Mouse (Mus musculus) left cerebral cortex, postnatal 36 days (tissue): ENCODE measurements at regions not wholly inside any gene's neighbourhood (a gene's known extent, or its start where the extent isn't known, plus 50 kb on each side); places are given as distances from the start of the nearest gene placed in this dataset.
A peak's percentile ranks its signal among the peaks of the same experiment; 100 is the strongest.

Experiments used
- DNase-seq, 2 experiments: peaks; one replicate each; pipeline ENCODE4 v3.0.0; 2021 to 2022; ENCODE audit warnings: low spot score in 2 of 2, mixed read lengths in 1 of 2
- intact Hi-C: fragments of 180-260 bp; cut with DNase I; formaldehyde crosslinking; loops from one replicate; pipeline ENCODE4 v1.15.1; 2025

DNA sequence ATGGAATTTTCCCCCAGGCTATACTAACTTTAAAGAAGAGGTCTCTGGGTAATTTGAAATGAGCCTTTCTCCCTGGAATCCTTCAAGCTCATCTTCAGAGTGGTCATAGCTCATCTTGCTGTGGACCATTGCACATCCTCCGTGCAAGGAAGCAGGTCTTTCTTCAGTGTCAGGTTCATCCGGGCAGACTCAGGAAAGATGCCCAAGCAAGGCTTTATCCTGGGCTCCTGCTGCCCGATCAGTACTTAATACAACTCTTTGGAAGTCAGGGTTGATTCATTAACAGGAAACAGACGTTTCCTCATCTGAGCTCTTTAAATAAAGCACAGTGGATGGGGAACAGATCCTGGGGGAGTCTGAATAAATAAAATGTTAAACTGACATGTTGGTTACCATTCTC, 188.1 kb downstream of the Cbln1 start:
- DNase-seq: no peak
- intact Hi-C loops: no loop called here

GRCm38 (mm10) chr8:87282511-87282910, 189.9 kb downstream of the Cbln1 start:
- intact Hi-C loops: no loop called here

GRCm38 (mm10) chr8:87273328-87273727, 199.1 kb downstream of the Cbln1 start:
- intact Hi-C loops: no loop called here
- DNase-seq: no peak

More at GRCm38 (mm10) chr8:87282511-87282910, 189.9 kb downstream of the Cbln1 start:
- no peak for DNase-seq

- intact Hi-C loops: no loop called here
- no peak for DNase-seq
Observed at GRCm38 (mm10) chr8:87270525-87271187, 201.8 kb downstream of the Cbln1 start.

DNA sequence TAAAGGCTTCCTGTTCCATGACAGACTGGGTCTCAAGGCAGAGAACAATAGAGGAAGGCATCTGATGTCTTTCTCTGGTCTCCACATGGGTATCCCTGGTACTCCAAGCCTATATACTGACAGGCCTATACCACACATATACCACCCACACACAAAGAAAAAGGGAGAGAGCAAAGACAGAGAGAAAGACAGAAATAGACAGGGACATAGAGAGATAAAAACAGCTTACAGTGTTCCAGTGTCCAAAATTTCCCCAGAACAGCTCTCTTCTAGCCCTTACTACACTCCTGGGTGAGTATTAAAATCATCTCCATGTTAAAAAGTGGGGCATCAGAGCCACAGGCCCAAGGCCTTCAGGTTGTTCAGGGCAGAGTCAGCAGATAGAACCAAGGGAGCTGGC, 204.2 kb downstream of the Cbln1 start:
- DNase-seq: no peak
- intact Hi-C loops: no loop called here

DNA sequence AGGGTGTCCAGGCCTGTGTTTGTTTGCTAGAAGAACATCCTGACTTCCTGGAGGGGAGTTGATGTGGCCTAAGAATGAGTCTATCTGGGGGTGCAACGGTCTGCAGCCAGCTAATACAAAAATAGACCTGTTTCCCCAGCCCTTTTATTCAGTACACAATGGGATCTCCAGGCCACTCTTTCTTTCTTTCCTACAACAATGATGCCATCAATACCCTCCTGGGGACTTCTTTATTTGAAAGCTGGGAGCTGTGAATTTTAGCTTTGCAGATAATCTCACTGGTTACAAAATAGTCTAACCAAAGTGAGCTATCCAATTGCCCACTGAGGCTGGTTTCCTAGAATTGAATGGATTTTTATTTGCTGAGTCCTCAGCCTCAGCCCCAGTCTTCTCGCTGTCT, 207.4 kb downstream of the Cbln1 start:
- intact Hi-C loops: no loop called here
- DNase-seq: no peak

DNA sequence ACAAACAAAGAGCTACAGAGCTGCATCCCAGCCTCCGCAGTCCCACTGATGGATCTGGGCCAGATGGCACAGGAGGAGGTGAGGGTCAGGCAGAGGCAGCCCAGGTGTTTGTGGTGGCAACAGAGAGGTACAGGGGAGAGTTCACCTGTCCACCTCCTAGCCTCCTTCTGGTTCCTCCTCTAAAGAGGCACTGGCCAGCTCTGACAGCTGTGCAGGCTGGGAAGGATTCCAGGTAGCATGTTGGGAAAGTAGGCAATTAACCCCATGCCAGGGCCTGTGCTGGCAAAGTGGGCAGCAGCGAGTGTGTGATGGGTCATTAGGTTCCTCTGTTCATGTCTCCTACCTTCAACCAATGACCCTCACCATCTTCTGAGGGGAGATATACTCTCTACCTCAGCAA, 212.1 kb downstream of the Cbln1 start:
- intact Hi-C loops: no loop called here
- no peak for DNase-seq

GRCm38 (mm10) chr8:87242681-87243080, 229.7 kb downstream of the Cbln1 start:
- DNase-seq: peak in 1 of 2 experiments; percentile 10
- intact Hi-C loops: no loop called here

- intact Hi-C loops: no loop called here
- DNase-seq: no peak
Observed at GRCm38 (mm10) chr8:87237181-87237580, 235.2 kb downstream of the Cbln1 start.

GRCm38 (mm10) chr8:87236438-87236837, 236.0 kb downstream of the Cbln1 start:
- intact Hi-C loops: no loop called here
- no peak for DNase-seq

DNA sequence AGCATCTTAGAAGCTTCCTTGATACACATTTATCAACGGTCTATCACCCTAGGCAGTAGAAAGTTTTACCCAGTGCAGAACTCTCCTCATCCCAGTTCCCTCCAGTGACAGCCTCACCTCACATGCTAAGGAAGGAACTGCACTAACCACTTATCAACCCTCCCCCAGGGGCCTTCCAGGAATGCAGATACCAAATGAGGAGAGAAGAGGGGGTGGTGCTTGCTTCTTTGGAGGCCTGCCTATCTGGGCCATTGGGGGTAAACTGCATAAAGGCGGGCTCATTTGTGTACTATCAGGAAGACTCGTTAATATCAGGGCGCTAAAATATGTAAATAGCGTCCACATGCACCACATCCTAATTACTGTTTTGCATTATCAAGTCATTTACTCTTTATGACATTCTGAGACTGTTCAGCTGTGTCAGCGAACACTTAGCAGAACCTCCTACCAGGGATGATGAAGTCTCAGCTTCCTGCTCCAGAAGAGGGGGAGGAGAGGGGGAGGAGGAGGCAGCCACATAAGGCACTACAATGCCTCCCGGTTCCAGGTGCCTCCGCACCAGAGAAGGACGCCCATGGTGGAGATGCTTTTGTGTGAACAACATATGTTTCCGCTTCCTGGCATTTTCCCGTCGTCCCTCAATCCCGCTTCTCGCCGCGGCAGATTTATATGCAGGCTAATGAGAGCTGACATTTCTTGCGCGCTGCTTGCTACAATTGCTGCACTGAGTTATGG, 236.9 kb downstream of the Cbln1 start:
- peak; percentile 42 to 58 for DNase-seq
- intact Hi-C loops: no loop called here

DNA sequence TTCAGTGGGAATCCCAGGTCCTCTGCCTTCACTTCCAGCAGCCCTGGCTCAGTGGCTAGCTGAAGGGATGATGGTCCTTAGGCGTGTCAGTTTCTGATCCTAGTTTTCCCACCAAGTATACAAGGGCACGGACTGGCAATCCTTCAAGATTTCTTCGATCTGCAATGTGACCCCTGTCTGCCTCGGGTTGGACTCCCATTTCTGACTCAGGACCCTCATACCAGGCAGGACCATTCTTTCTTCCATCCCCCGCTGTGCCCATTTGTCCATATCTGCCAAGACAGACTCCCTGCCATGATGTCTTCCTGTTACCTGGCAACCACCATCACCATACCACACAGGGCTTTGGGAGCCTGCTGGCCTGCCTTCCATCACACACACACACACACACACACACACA, 238.1 kb downstream of the Cbln1 start:
- no peak for DNase-seq
- intact Hi-C loops: no loop called here

DNA sequence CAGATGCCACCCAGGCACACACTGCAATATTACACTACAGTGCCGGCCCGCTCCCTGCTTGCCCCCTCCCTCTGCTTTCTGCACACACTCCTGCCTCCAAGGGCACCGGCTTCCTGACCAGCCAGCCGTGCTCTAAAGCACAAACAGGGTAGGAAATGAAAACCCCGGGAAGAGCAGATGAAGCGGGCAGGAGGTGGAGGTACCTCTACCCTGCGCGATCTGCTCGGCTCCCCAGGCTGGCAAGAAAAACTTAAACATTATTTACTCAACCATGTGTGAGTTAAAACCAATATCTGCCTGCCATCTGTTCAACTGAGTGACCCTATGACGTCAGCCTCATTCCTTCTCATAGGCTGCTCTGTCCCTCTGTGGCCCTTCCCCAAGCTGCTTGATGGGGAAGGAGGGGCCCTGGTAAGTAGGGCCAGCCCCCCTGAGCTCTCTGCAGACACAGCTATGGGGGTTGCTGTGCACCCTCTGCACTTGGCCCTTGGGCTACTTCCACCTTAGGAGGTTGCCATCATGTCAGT, 238.5 kb downstream of the Cbln1 start:
- DNase-seq: no peak
- intact Hi-C loops: no loop called here

- intact Hi-C loops: no loop called here
- DNase-seq: no peak
Observed at GRCm38 (mm10) chr8:87231762-87232161, 240.6 kb downstream of the Cbln1 start.

- no peak for DNase-seq
- intact Hi-C loops: no loop called here
Observed at GRCm38 (mm10) chr8:87230096-87230495, 242.3 kb downstream of the Cbln1 start.

GRCm38 (mm10) chr8:87229182-87229581, 243.2 kb downstream of the Cbln1 start:
- DNase-seq: no peak
- intact Hi-C loops: no loop called here

DNA sequence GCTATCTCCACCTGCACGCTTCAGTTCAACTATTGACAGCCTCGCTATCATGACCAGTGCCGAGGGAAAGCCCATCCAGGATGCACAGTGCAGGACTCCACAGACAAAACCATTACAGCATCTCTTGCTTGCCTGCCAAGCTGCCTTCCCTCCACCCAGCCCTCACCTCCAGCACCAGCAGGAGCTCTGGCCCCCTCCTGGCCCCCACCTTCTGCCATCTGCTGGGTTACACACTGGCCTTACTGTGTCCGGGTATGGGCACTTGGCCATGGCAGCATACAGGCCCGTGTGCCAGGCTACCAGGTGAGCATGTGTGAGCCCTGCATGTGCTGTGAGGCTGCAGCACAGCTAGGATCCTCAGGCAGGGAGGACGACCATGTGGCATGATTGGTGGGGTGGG, 243.6 kb downstream of the Cbln1 start:
- intact Hi-C loops: no loop called here
- DNase-seq: no peak

DNA sequence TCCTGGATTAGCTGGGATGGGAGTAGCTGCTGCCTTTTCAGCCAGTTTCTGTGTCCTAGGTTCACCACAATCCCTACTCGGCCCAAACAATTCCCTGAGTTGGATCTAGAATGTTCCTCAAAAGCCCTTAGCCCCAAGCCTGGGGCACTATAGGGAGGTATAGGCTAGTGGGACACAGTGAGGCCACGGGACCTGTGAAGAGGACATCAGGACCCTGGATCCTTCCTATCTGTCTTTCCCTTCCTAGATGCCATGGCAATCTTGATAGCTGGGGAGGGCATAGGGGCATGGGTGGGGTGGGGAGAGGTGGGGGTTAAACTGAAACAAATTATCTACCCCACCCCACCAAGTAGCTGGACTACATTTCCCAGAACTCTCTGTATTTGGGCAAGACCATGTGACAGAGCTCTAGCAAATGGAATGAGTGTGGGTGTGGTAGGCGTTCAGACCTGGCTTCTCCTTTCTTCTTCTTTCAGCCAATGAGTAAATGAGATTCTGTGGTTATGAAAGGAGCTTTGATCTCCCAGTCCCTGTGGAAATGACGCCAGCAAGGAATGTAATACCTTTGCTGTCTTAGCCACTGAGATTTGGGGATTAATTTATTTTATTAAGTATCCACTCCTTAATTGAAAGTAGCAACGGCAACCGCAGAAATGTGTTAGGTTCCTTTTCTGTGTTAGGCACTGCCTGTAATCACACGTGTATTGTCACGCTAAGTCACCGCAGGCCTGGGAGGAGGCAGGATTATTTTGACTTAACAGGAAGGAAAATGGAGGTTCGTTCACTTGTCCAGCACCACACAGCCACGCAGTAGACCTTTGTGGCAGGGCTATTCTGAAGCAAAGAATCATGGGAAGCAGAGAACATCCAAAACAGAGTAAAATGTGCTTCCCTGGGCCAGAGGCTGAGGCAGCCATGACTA, 246.6 kb downstream of the Cbln1 start:
- intact Hi-C loops: no loop called here
- DNase-seq: no peak

DNA sequence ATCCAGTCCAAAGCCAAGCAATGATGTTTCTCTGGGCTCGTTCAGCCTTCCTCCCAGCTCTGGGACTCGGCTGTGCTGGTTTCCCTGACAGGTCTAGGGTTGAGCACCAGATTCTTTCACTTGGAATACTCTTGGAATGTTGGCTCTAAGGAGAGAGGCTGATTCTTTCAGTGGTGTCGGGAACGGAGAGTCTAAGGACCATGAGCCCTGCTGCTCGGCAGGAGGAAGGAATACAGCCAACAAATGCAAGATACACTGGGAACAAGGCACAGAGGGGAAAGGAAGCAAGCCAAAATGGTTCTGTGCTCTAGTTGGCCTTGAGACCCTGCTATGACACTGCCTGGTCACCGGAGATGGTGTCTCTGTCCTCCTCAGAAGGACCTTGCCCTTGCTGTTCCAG, 251.8 kb downstream of the Cbln1 start:
- DNase-seq: no peak

DNA sequence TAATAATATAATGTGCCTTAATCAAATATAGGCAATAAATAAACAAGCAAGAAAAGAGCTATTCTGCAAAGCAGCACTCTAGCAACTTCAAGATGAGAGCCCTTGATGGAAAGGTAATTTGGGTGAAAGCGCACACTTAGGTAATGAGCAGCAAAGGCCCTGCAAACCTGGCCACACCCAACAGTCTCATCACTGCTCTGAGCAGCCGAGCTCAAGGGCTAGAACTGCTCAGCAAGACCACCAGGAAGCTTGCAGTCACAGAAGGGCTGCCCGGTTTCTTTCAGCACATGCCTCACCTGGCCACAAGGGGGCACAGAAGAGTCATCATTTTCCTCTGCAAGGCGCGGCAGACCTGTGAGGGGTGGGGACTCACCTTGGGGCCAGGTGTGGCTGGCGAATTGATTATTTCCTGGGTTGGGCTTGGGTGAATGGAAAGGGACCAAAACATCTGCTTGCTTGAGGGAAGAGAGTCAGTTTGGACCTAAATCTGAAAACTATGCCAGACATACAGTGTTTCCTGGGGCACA, 253.4 kb downstream of the Cbln1 start:
- intact Hi-C loops: loop anchor here (10.0 kb wide), 1 partner anchor 316 kb away; no protein-coding TSS in a partner anchor
- peak in 1 of 2 experiments; percentile 20 for DNase-seq

More for the DNA sequence above, 251.8 kb downstream of the Cbln1 start:
- intact Hi-C loops: no loop called here
